Mouse (Mus musculus) small intestine, adult 2 months (tissue): ENCODE data around the gene Gpr158.
"Not testable (repeated sequence)": the region's sequence is repeated elsewhere in the genome, so short reads cannot be mapped to it uniquely, and the experiment has no call there.

Experiments used
- CTCF ChIP-seq: fragments of 200-500 bp; IDR thresholded peaks from 2 replicates; pipeline ENCODE4 v1.5.1; 2012; ENCODE audit warnings: low read depth, mild to moderate bottlenecking, control low read depth, inconsistent platforms, low read length, moderate library complexity, mixed read lengths; ENCODE audit not compliant: insufficient replicate concordance, insufficient read length; ENCODE audit errors: extremely low read depth
- POLR2A ChIP-seq: fragments of 200-500 bp; IDR thresholded peaks from 2 replicates; pipeline ENCODE4 v1.6.1; 2012; ENCODE audit warnings: low read depth, mild to moderate bottlenecking, control low read depth, inconsistent platforms, low read length, moderate library complexity

GRCm38 (mm10) chr2:21460606-21461005 is 93.3 kb downstream of the Gpr158 start:
- not testable (repeated sequence) for TF ChIP-seq POLR2A, CTCF
